Mouse (Mus musculus) forebrain, embryonic 15.5 days (tissue): ENCODE data around the gene Fam117b. TPM values are rescaled to one million over a fixed set of nuclear protein-coding genes. Genes with fewer than 3 reads are reported as not detected.

Experiments
- ATAC-seq: fragments of 200-750 bp; cut with Nextera tagmentation; replicated peaks from 2 replicates; pipeline ENCODE4 v1.8.0; 2017; ENCODE audit warnings: mild to moderate bottlenecking, moderate TSS enrichment, moderate library complexity
- H3K27ac ChIP-seq: fragments of 300-500 bp; sonication (generic); replicated peaks from 2 replicates; pipeline ENCODE4 v1.5.1; 2015; ENCODE audit warnings: mild to moderate bottlenecking, inconsistent platforms
- H3K27me3 ChIP-seq: fragments of 300-500 bp; sonication (generic); 2 replicates; pipeline ENCODE4 v1.6.1; 2015; ENCODE audit warnings: inconsistent platforms
- H3K36me3 ChIP-seq: fragments of 300-500 bp; sonication (generic); 2 replicates; pipeline ENCODE4 v1.6.1; 2015; ENCODE audit warnings: mild to moderate bottlenecking, inconsistent platforms
- H3K4me1 ChIP-seq: fragments of 300-500 bp; sonication (generic); 2 replicates; pipeline ENCODE4 v1.6.1; 2015; ENCODE audit warnings: inconsistent platforms
- H3K4me2 ChIP-seq: fragments of 300-500 bp; sonication (generic); replicated peaks from 2 replicates; pipeline ENCODE4 v1.6.1; 2015; ENCODE audit warnings: mild to moderate bottlenecking, inconsistent platforms
- H3K4me3 ChIP-seq: fragments of 300-500 bp; sonication (generic); 2 replicates; pipeline ENCODE4 v1.5.1; 2015; ENCODE audit warnings: mild to moderate bottlenecking, inconsistent platforms
- H3K9ac ChIP-seq: fragments of 300-500 bp; sonication (generic); replicated peaks from 2 replicates; pipeline ENCODE4 v1.6.1; 2015; ENCODE audit warnings: mild to moderate bottlenecking, inconsistent platforms
- H3K9me3 ChIP-seq: fragments of 300-500 bp; sonication (generic); 2 replicates; pipeline ENCODE4 v1.6.1; 2016; ENCODE audit warnings: inconsistent platforms
- WGBS: fragments of 180-500 bp; shearing (Covaris S2); methylation state at CpG from one replicate; pipeline ENCODE4 v1.1.7; 2015; ENCODE audit warnings: mixed read lengths; 5-methylcytosine and 5-hydroxymethylcytosine counted together
- polyA plus RNA-seq: library from polyadenylated mRNA; unstranded; fragments of >200 nt; fragmentation: Nextera tagmentation; extraction: Ambion mirVana; gene quantifications from 2 replicates; pipeline ENCODE4 v1.2.1, GENCODE M21; 2015

The Fam117b gene
- 28.9 and 30.1 TPM in 2 replicates for polyA plus RNA-seq

DNA sequence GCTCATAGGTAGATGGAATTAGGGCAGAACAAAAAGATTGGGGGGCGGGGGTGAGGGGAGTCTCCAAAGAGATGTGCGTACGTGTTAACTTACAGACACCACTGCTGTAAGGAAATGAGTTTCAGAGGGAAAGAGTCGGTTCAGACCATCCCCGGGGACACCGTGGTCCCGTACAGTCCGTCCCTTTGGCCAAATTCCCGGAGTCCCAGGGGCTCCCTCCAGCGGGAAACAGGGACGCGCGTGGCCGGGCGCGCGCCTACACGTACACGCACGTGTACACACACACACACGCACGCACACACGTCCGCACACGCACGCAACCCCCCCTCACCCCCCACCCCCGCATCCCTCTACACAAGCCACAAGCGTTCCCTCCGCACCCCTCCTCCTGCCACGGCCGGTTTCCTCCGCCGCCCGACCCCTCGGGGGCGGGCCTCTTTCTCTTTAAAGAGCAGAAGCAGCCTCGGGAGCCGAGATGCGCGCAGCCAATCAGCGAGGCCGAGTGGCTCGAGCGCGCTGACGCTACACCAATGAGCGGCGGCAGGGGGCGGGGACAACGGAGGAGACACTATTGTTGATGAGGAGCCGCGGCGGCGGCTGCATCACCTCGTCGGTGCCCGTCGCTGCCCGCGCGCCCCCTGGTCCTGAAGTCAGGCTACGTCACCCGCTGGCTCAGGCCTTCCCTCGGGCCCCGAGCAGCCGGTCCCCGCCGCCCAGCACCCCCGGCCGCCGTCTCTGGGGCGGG is at the start of gene Fam117b:
TSS of gene Fam117b (plus strand) at position 594 of the 745 bp plus-strand sequence.
- Histone ChIP-seq H3K36me3 (no peaks in the 10 kb centered on the region), H3K9me3 (no peaks in the 10 kb centered on the region), H3K4me1 (peaks cover 26% of the 10 kb centered on the region), H3K27me3 (no peaks in the 10 kb centered on the region), H3K4me2 (peak within 1 kb of the TSS; percentile 74), H3K4me3 (peak within 1 kb of the TSS; percentile 79), H3K27ac (peak within 1 kb of the TSS; percentile 95), H3K9ac (peak within 1 kb of the TSS; percentile 92)
- under 1% methylated on average over 69 of the region's 72 CpGs for whole genome bisulfite sequencing
- ATAC-seq, result peak; percentile 98

DNA sequence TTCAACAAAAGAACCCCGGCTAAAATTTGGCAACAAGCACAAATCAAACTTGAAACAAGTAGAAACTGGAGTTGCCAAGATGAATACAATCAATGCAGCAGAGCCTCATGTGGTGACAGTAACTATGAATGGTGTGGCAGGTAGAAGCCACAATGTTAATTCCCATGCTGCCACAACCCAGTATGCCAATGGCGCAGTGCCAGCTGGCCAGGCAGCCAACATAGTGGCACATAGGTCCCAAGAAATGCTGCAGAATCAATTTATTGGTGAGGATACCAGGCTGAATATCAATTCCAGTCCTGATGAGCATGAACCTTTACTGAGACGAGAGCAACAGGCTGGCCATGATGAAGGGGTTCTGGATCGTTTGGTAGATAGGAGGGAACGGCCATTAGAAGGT is 44.8 kb upstream of the Fam117b start:
- Histone ChIP-seq H3K4me2 (no peak overlapping the region), H3K27ac (no peak overlapping the region), H3K36me3 (peaks cover 48% of the 10 kb centered on the region), H3K9me3 (no peaks in the 10 kb centered on the region), H3K27me3 (no peaks in the 10 kb centered on the region), H3K9ac (no peak overlapping the region), H3K4me1 (no peaks in the 10 kb centered on the region), H3K4me3 (no peak overlapping the region)
- WGBS, result 92% methylated on average over 5 of the region's 5 CpGs
- no peak for ATAC-seq

DNA sequence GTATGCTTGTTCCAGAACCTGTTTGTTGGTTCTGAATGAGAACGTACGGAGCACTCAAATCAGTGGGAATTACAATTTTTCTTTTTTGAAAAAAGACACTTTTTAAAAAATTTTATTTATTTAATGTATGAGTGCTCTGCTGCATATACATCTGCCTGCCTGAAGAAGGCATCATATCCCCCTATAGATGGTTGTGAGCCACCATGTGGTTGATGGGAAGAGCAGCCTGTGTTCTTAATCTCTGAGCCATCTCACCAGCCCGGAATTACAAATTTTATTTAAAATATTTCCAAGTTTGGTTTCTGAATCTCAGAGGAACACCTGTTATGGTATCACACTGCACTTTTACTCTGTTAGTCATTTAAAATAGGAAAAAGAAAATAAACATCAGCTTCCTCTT is 38.8 kb upstream of the Fam117b start:
- H3K27me3 ChIP-seq, result no peaks in the 10 kb centered on the region
- H3K27ac ChIP-seq, result no peak overlapping the region
- peaks cover 17% of the 10 kb centered on the region for H3K36me3 ChIP-seq
- no peaks in the 10 kb centered on the region for H3K9me3 ChIP-seq
- no peaks in the 10 kb centered on the region for H3K4me1 ChIP-seq
- H3K9ac ChIP-seq, result no peak overlapping the region
- no peak overlapping the region for H3K4me2 ChIP-seq
- no peak for ATAC-seq
- WGBS, result 91% methylated on average over 3 of the region's 3 CpGs
- no peak overlapping the region for H3K4me3 ChIP-seq

DNA sequence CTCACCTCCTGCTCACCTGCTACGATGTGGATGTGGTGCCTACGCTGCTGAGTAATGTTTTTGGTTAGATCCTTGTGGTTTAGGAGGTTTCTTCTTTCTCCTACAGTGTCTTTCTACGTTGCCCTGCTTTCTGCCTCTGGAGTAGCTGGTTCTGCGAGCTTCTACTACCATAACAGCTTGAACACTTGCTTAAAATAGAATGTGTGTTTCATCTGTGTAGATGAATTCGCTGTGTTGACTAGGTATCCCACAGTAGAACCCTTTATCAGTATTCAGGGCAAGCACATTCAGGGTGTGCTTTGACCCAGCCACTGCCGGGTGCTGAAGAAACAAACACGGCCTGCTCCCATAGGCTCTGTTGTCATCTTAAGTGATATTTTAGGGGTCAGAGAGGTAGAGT is 34.7 kb upstream of the Fam117b start:
- H3K36me3 ChIP-seq, result peaks cover 15% of the 10 kb centered on the region
- no peaks in the 10 kb centered on the region for H3K9me3 ChIP-seq
- no peak overlapping the region for H3K4me3 ChIP-seq
- no peak for ATAC-seq
- H3K4me2 ChIP-seq, result no peak overlapping the region
- no peaks in the 10 kb centered on the region for H3K27me3 ChIP-seq
- H3K27ac ChIP-seq, result no peak overlapping the region
- WGBS, result 90% methylated on average over 7 of the region's 7 CpGs
- no peak overlapping the region for H3K9ac ChIP-seq
- H3K4me1 ChIP-seq, result no peaks in the 10 kb centered on the region

DNA sequence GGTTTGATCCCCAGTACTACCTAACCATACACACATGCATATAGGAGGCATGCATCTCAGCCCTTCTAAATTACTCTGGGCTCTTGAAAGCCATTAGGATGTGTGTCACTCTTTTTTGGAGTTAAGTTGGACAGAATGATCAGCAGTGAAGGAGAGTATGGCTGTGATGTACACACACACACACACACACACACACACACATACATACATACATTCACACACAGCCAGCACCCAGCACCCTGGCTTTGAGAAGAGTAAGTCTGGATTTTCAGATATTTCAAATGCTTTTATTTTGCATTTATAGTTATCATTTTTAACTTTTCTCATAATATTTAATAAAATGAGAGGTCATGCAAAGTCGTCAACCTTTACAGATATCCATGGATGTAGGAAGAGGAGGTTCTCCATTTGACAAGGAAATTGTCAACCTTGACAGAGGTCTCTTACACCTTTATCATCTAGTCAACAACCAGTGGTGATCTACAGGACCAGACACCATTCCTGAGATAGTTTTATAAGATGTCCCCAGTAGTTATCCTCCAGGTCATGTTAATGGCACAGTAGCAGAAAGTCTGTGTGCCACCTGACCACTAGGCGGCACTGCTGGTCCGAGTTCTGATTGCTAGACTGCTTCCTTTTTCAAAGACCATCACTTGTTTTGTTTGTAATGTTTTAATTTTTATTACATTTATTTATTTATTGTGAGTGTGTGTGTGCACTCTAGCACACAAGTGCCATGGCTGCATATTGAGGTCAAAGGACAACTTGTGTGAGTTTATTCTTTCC is 29.3 kb upstream of the Fam117b start:
- ATAC-seq, result peak; percentile 71; the same call in 1 of the 2 replicates
- Histone ChIP-seq H3K27ac (no peak overlapping the region), H3K9me3 (no peaks in the 10 kb centered on the region), H3K4me3 (no peak overlapping the region), H3K4me2 (no peak overlapping the region), H3K9ac (no peak overlapping the region), H3K4me1 (peaks cover 11% of the 10 kb centered on the region), H3K27me3 (no peaks in the 10 kb centered on the region), H3K36me3 (peaks cover 9% of the 10 kb centered on the region; the same call in 1 of the 2 replicates)
- WGBS, result 34% methylated on average over 3 of the region's 3 CpGs

DNA sequence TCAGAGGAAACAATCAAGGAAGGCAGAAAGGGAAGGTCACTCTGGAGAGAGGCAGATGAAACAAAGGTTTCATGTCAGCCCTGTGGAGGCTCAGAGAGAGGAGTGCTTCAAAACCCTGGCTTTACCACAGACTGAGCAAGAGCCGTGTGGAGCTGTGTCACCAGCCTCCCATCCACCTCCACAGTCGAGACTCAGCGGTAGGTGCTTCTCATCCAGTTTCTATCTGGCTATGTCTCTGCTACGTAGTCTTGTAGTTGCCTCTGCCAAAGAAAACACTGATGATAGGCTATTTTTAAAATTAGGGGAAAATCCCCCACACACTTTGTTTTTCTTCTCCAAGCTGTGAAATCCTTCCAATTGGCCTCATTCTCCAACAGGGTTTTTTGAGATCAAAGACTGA is 25.9 kb upstream of the Fam117b start:
- peak overlapping the region; percentile 43 for H3K27ac ChIP-seq
- H3K4me2 ChIP-seq, result no peak overlapping the region
- ATAC-seq, result no peak
- no peaks in the 10 kb centered on the region for H3K36me3 ChIP-seq
- WGBS, result 25% methylated on average over 4 of the region's 4 CpGs
- no peak overlapping the region for H3K4me3 ChIP-seq
- no peaks in the 10 kb centered on the region for H3K27me3 ChIP-seq
- H3K9me3 ChIP-seq, result no peaks in the 10 kb centered on the region
- H3K4me1 ChIP-seq, result peaks cover 11% of the 10 kb centered on the region
- H3K9ac ChIP-seq, result no peak overlapping the region

DNA sequence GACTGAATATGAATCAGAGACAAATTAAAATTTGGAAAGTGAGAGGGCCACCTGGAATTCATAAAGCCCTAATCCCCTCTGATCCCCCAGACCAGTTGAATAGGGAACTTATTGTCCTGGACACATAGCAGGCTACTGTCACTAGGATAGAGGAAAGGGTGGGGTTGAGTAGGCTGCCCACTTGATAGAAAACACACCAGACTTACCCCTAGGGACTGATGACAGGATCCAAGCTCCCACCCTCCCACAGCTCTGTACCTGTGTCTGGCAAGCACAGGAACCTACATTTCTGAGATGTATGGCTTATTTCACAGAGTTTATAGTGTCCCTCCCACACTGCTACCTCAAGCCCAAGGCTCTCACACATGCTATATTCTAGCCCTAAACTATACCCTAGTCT is 24.8 kb upstream of the Fam117b start:
- no peaks in the 10 kb centered on the region for H3K27me3 ChIP-seq
- H3K9ac ChIP-seq, result no peak overlapping the region
- peaks cover 11% of the 10 kb centered on the region for H3K4me1 ChIP-seq
- no peak overlapping the region for H3K4me3 ChIP-seq
- no peaks in the 10 kb centered on the region for H3K9me3 ChIP-seq
- no peak overlapping the region for H3K27ac ChIP-seq
- H3K36me3 ChIP-seq, result no peaks in the 10 kb centered on the region
- H3K4me2 ChIP-seq, result no peak overlapping the region
- no peak for ATAC-seq

DNA sequence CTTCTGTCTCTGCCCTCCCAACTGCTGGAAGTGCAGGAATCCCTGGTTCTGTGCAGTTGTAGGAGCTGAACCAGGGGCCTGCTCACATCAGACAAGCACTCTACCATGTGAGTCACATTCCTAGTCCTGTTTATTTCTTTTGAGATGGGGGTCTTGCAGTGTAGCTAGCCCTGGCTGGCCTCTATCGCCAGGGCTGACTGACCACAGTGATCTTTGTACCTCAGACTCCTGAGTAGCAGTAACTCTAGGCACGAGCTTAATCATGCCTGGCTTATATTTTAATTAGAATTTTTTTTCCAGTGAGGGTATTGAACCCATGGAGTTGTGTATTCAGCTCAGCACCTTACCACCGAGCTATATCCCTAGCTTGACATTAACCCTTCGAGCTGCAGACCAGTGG is 21.6 kb upstream of the Fam117b start:
- Histone ChIP-seq H3K9me3 (no peaks in the 10 kb centered on the region), H3K27ac (no peak overlapping the region), H3K36me3 (no peaks in the 10 kb centered on the region), H3K4me2 (no peak overlapping the region), H3K9ac (no peak overlapping the region), H3K27me3 (no peaks in the 10 kb centered on the region), H3K4me1 (peaks cover 11% of the 10 kb centered on the region), H3K4me3 (no peak overlapping the region)
- no peak for ATAC-seq
- 80% methylated on average over 4 of the region's 4 CpGs for WGBS

DNA sequence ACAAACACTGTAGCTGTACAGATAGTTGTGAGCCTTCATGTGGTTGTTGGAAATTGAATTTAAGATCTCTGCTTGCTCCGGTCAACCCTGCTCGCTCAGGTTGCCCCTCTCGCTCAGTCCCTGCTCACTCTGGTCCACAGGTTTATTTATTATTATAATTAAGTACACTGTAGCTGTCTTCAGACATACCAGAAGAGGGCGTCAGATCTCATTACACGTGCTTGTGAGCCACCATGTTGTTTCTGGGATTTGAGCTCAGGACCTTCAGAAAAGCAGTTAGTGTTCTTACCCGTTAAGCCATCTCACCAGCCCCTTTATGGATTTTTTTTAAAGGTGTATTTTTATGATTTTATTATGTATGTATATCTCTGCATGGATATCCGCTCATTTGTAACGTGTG is 20.0 kb upstream of the Fam117b start:
- H3K4me1 ChIP-seq, result no peaks in the 10 kb centered on the region
- no peak overlapping the region for H3K9ac ChIP-seq
- 86% methylated on average over 8 of the region's 8 CpGs for WGBS
- no peak overlapping the region for H3K4me3 ChIP-seq
- no peaks in the 10 kb centered on the region for H3K27me3 ChIP-seq
- no peaks in the 10 kb centered on the region for H3K36me3 ChIP-seq
- no peaks in the 10 kb centered on the region for H3K9me3 ChIP-seq
- H3K4me2 ChIP-seq, result no peak overlapping the region
- no peak for ATAC-seq
- H3K27ac ChIP-seq, result no peak overlapping the region

DNA sequence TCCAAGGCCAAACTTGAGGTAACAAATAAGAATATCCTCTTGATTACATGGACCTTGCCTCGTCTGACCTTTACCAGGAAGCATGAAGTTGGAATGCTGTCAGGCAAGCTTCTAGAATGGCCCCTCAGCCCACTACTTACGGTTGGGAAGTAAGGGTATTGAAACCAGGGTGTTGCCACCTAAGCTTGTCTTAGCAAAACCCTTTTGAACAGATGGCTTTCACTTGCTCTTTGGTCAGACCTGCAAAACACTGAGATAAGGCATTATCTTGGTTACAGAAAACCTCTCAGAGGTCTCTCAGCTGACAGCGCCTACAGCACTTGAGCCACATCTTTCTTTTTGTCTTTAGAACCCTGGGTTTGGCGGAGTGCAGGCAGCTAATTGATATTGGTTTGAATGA is 18.8 kb upstream of the Fam117b start:
- Histone ChIP-seq H3K4me1 (no peaks in the 10 kb centered on the region), H3K9me3 (no peaks in the 10 kb centered on the region), H3K27ac (no peak overlapping the region), H3K9ac (no peak overlapping the region), H3K36me3 (no peaks in the 10 kb centered on the region), H3K4me3 (no peak overlapping the region), H3K27me3 (no peaks in the 10 kb centered on the region), H3K4me2 (no peak overlapping the region)
- ATAC-seq, result no peak
- WGBS, result 86% methylated on average over 4 of the region's 4 CpGs

DNA sequence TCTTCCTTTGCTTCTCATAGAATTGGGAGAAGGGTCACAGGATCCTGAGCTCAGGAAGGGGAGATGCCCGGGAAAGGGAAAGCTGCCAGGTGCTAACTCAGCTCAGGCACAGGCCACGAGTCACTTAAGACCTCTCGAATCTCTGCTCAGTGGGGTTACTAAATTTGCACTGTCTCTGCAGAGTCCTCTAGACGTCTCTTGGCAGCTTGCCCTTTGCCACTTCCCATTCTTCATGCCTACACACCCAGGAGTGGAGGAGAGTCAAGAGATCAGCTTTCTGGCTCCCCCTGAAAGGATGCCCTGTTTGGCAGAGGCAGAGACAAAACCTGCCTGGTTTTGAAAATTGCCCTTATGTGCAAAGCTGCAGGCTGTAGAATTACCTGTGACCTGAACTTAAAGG is 17.4 kb upstream of the Fam117b start:
- no peak for ATAC-seq
- Histone ChIP-seq H3K4me1 (no peaks in the 10 kb centered on the region), H3K9ac (no peak overlapping the region), H3K27ac (no peak overlapping the region), H3K4me2 (no peak overlapping the region), H3K27me3 (no peaks in the 10 kb centered on the region), H3K4me3 (no peak overlapping the region), H3K36me3 (no peaks in the 10 kb centered on the region), H3K9me3 (no peaks in the 10 kb centered on the region)
- 49% methylated on average over 4 of the region's 4 CpGs for WGBS

DNA sequence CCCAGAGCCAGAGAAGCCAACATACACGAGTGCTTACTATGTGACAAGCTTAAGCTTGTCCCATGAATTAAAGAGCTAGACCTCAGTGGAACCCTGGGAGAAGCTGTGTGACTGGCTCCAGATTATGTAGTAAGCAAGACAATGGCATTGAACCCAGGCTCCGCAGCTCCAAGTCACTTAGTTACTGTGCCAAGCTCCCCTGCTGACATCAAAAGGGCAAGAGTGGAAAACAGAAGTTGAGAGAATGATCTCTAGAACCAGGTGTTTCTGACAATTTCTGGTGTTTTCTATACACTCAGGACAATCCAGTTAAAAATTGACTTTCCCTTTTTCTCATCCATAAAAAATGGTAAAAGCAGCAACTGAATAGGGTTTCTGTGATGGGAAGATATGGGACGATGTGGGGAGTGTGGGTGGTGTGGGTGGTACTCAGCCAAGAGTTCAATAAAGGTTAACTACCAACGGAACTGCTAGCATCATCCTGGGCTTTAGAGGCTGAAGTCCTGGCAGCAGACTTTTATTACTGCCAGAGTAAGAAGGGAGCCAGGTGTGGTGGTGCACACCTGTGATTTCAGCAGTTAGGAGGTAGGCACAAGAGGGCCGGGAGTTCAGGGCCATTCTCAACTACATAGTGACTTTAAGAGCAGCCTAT is 15.5 kb upstream of the Fam117b start:
- H3K27me3 ChIP-seq, result no peaks in the 10 kb centered on the region
- no peaks in the 10 kb centered on the region for H3K9me3 ChIP-seq
- ATAC-seq, result no peak
- H3K9ac ChIP-seq, result no peak overlapping the region
- no peak overlapping the region for H3K4me2 ChIP-seq
- H3K27ac ChIP-seq, result no peak overlapping the region
- no peaks in the 10 kb centered on the region for H3K4me1 ChIP-seq
- WGBS, result 61% methylated on average over 5 of the region's 5 CpGs
- H3K36me3 ChIP-seq, result no peaks in the 10 kb centered on the region
- no peak overlapping the region for H3K4me3 ChIP-seq
